Mouse (Mus musculus) bone marrow macrophage, adult 2 months (primary cell): ENCODE measurements at regions not wholly inside any gene's neighbourhood (a gene's known extent, or its start where the extent isn't known, plus 50 kb on each side); places are given as distances from the start of the nearest gene placed in this dataset.

ENCODE experiments used
- CTCF ChIP-seq: IDR thresholded peaks from 2 replicates; pipeline ENCODE4 v1.5.1; 2012; ENCODE audit warnings: low read depth, mild to moderate bottlenecking, low read length, moderate library complexity
- POLR2A ChIP-seq: IDR thresholded peaks from 2 replicates; pipeline ENCODE4 v1.6.1; 2012; ENCODE audit warnings: mild to moderate bottlenecking, low read depth, low read length, borderline replicate concordance

DNA sequence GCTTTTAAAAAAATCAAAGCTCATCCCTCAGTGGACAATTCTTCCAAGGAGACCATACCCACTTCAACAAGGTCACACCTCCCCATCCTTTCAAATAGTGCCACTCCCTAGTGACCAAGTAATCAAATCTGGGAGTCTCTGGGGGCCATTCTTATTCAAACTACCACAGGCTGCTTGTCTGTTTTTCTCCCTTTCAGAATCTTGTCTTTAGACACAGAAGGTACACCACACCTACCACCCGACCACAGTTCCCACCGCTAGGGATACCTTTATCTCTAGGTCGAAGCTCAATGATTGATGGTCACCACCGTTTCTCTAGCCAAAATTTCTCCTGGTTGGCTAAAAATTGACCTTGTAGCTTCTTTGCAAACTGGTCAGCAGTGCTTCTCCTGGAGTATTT lies 328.6 kb upstream of the Smim15 start:
- TF ChIP-seq CTCF (no peak), POLR2A (no peak)
